Mouse (Mus musculus): ENCODE measurements around the gene Gm21915. TPM values are rescaled to one million over a fixed set of nuclear protein-coding genes. Genes with fewer than 3 reads are reported as not detected.
A peak's percentile ranks its signal among the peaks of the same experiment; 100 is the strongest.

The Gm21915 gene
- polyA plus RNA-seq, 1 experiment, result not detected

GRCm38 (mm10) chr9:40641318-40641717 lies 29.1 kb upstream of the Gm21915 start:
- TF ChIP-seq POLR2A (IDR thresholded peaks at IDR 0.05; ENCODE audit: low read depth, low read length), result no peak
- TF ChIP-seq CTCF (conservative IDR thresholded peaks at IDR 0.05; ENCODE audit: insufficient read depth, insufficient read length, low read depth, low read length), result no peak
- DNase-seq, result no peak
- WGBS, result 58% methylated on average over 2 of the region's 2 CpGs
- H3K4me3 ChIP-seq (ENCODE audit: insufficient read depth, low read depth, low read length), result no peak overlapping the region
- H3K27ac ChIP-seq (ENCODE audit: insufficient read depth, low read depth, low read length), result no peak overlapping the region
- no peaks in the 10 kb centered on the region for H3K27me3 ChIP-seq (replicated peaks; ENCODE audit: control insufficient read depth, insufficient read depth, low read length)
- H3K36me3 ChIP-seq (ENCODE audit: control insufficient read depth, insufficient read depth, low read length), result no peaks in the 10 kb centered on the region
- H3K4me1 ChIP-seq (ENCODE audit: control insufficient read depth, insufficient read depth, low read length), result no peaks in the 10 kb centered on the region; the same call in 1 of the 2 replicates

GRCm38 (mm10) chr9:40642470-40643220 lies 27.8 kb upstream of the Gm21915 start:
- TF ChIP-seq CTCF (conservative IDR thresholded peaks at IDR 0.05; ENCODE audit: insufficient read depth, insufficient read length, low read depth, low read length) (no peak), POLR2A (IDR thresholded peaks at IDR 0.05; ENCODE audit: low read depth, low read length) (no peak)
- H3K4me3 ChIP-seq (ENCODE audit: insufficient read depth, low read depth, low read length), result no peak overlapping the region
- 41% methylated on average over 16 of the region's 16 CpGs for WGBS
- H3K27ac ChIP-seq (ENCODE audit: insufficient read depth, low read depth, low read length), result no peak overlapping the region
- H3K4me1 ChIP-seq (ENCODE audit: control insufficient read depth, insufficient read depth, low read length), result no peaks in the 10 kb centered on the region; the same call in 1 of the 2 replicates
- H3K36me3 ChIP-seq (ENCODE audit: control insufficient read depth, insufficient read depth, low read length), result no peaks in the 10 kb centered on the region
- H3K27me3 ChIP-seq (replicated peaks; ENCODE audit: control insufficient read depth, insufficient read depth, low read length), result no peaks in the 10 kb centered on the region
- peak; percentile 47 for DNase-seq

GRCm38 (mm10) chr9:40649444-40649843 lies 21.0 kb upstream of the Gm21915 start:
- no peak overlapping the region for H3K4me3 ChIP-seq (ENCODE audit: insufficient read depth, low read depth, low read length)
- H3K27ac ChIP-seq (ENCODE audit: insufficient read depth, low read depth, low read length), result no peak overlapping the region
- 80% methylated on average over 3 of the region's 3 CpGs for WGBS
- peaks cover 4% of the 10 kb centered on the region; the same call in 1 of the 2 replicates for H3K4me1 ChIP-seq (ENCODE audit: control insufficient read depth, insufficient read depth, low read length)
- no peaks in the 10 kb centered on the region for H3K36me3 ChIP-seq (ENCODE audit: control insufficient read depth, insufficient read depth, low read length)
- TF ChIP-seq POLR2A (IDR thresholded peaks at IDR 0.05; ENCODE audit: low read depth, low read length) (no peak), CTCF (conservative IDR thresholded peaks at IDR 0.05; ENCODE audit: insufficient read depth, insufficient read length, low read depth, low read length) (no peak)
- H3K27me3 ChIP-seq (replicated peaks; ENCODE audit: control insufficient read depth, insufficient read depth, low read length), result no peaks in the 10 kb centered on the region
- no peak for DNase-seq

GRCm38 (mm10) chr9:40649983-40650382 lies 20.4 kb upstream of the Gm21915 start:
- peaks cover 4% of the 10 kb centered on the region; the same call in 1 of the 2 replicates for H3K4me1 ChIP-seq (ENCODE audit: control insufficient read depth, insufficient read depth, low read length)
- no peaks in the 10 kb centered on the region for H3K36me3 ChIP-seq (ENCODE audit: control insufficient read depth, insufficient read depth, low read length)
- no peaks in the 10 kb centered on the region for H3K27me3 ChIP-seq (replicated peaks; ENCODE audit: control insufficient read depth, insufficient read depth, low read length)
- no peak overlapping the region for H3K4me3 ChIP-seq (ENCODE audit: insufficient read depth, low read depth, low read length)
- TF ChIP-seq CTCF (conservative IDR thresholded peaks at IDR 0.05; ENCODE audit: insufficient read depth, insufficient read length, low read depth, low read length) (no peak), POLR2A (IDR thresholded peaks at IDR 0.05; ENCODE audit: low read depth, low read length) (no peak)
- no peak overlapping the region for H3K27ac ChIP-seq (ENCODE audit: insufficient read depth, low read depth, low read length)
- no peak for DNase-seq
- WGBS, result 71% methylated on average over 6 of the region's 6 CpGs

- 70% methylated on average over 4 of the region's 4 CpGs for WGBS
- TF ChIP-seq POLR2A (IDR thresholded peaks at IDR 0.05; ENCODE audit: low read depth, low read length) (no peak), CTCF (conservative IDR thresholded peaks at IDR 0.05; ENCODE audit: insufficient read depth, insufficient read length, low read depth, low read length) (no peak)
Measured at GRCm38 (mm10) chr9:40651239-40651859, 19.1 kb upstream of the Gm21915 start.

GRCm38 (mm10) chr9:40652757-40653156 lies 17.7 kb upstream of the Gm21915 start:
- WGBS, result 30% methylated on average over 9 of the region's 9 CpGs
- no peak overlapping the region for H3K4me3 ChIP-seq (ENCODE audit: insufficient read depth, low read depth, low read length)
- TF ChIP-seq CTCF (conservative IDR thresholded peaks at IDR 0.05; ENCODE audit: insufficient read depth, insufficient read length, low read depth, low read length) (no peak), POLR2A (IDR thresholded peaks at IDR 0.05; ENCODE audit: low read depth, low read length) (no peak)
- no peaks in the 10 kb centered on the region for H3K36me3 ChIP-seq (ENCODE audit: control insufficient read depth, insufficient read depth, low read length)
- no peaks in the 10 kb centered on the region for H3K27me3 ChIP-seq (replicated peaks; ENCODE audit: control insufficient read depth, insufficient read depth, low read length)
- H3K4me1 ChIP-seq (ENCODE audit: control insufficient read depth, insufficient read depth, low read length), result peaks cover 4% of the 10 kb centered on the region; the same call in 1 of the 2 replicates
- H3K27ac ChIP-seq (ENCODE audit: insufficient read depth, low read depth, low read length), result no peak overlapping the region
- DNase-seq, result no peak

More at GRCm38 (mm10) chr9:40651239-40651859, 19.1 kb upstream of the Gm21915 start:
- DNase-seq, result peak; percentile 21
- Histone ChIP-seq H3K4me1 (ENCODE audit: control insufficient read depth, insufficient read depth, low read length) (peaks cover 4% of the 10 kb centered on the region; the same call in 1 of the 2 replicates), H3K27ac (ENCODE audit: insufficient read depth, low read depth, low read length) (no peak overlapping the region), H3K4me3 (ENCODE audit: insufficient read depth, low read depth, low read length) (no peak overlapping the region), H3K27me3 (replicated peaks; ENCODE audit: control insufficient read depth, insufficient read depth, low read length) (no peaks in the 10 kb centered on the region), H3K36me3 (ENCODE audit: control insufficient read depth, insufficient read depth, low read length) (no peaks in the 10 kb centered on the region)

- WGBS, result 83% methylated on average over 9 of the region's 9 CpGs
Measured at GRCm38 (mm10) chr9:40666190-40666803, 4.1 kb upstream of the Gm21915 start.

More at GRCm38 (mm10) chr9:40666190-40666803, 4.1 kb upstream of the Gm21915 start:
- H3K36me3 ChIP-seq (ENCODE audit: control insufficient read depth, insufficient read depth, low read length), result no peaks in the 10 kb centered on the region
- TF ChIP-seq CTCF (conservative IDR thresholded peaks at IDR 0.05; ENCODE audit: insufficient read depth, insufficient read length, low read depth, low read length) (no peak), POLR2A (IDR thresholded peaks at IDR 0.05; ENCODE audit: low read depth, low read length) (no peak)
- no peak for DNase-seq
- no peaks in the 10 kb centered on the region for H3K4me1 ChIP-seq (ENCODE audit: control insufficient read depth, insufficient read depth, low read length)
- H3K27ac ChIP-seq (ENCODE audit: insufficient read depth, low read depth, low read length), result no peak overlapping the region
- H3K4me3 ChIP-seq (ENCODE audit: insufficient read depth, low read depth, low read length), result no peak overlapping the region
- H3K27me3 ChIP-seq (replicated peaks; ENCODE audit: control insufficient read depth, insufficient read depth, low read length), result no peaks in the 10 kb centered on the region

Data from kidney, adult 2 months (tissue).